15 mouse cellular contexts compared by ENCODE assay signal in genomic region chr11:62070206-62070605, GRCm38 (mm10).
DNase-seq lines count a peak whose midpoint lies in the region; ATAC-seq and TF ChIP-seq lines count a peak whose summit lies in the region.
"Had no signal": no experiment of that assay in that cellular context is flagged by ENCODE, and none has a peak within 500 bp of the region (broad histone marks: within the 10 kb centered on the region; RNA-seq: fewer than 3 reads in every experiment).

No protein-coding gene starts in this region.

- ATAC-seq in hindbrain, postnatal 0 days: no peak
- no peak for ATAC-seq in hindbrain, embryonic 13.5 days (ENCODE audit: low FRiP score)
- ATAC-seq in stomach, postnatal 0 days (ENCODE audit: low FRiP score, low TSS enrichment): no peak
- ATAC-seq: forebrain, embryonic 14.5 days had no signal

- no peak for TF ChIP-seq POLR2A in cortical plate, adult 2 months (IDR thresholded peaks at IDR 0.05; ENCODE audit: extremely low read depth, insufficient read depth, low read length)

- WGBS in hindbrain, postnatal 0 days: 74% methylated on average over 7 of the region's 7 CpGs
- WGBS in hindbrain, embryonic 13.5 days: 83% methylated on average over 7 of the region's 7 CpGs
- WGBS in stomach, postnatal 0 days: 82% methylated on average over 7 of the region's 7 CpGs

- DNase-seq in hindbrain, postnatal 0 days (ENCODE audit: low spot score): no peak
- DNase-seq in Muller cell, postnatal 12 days (ENCODE audit: inconsistent ontology term): peak; percentile 61
- DNase-seq in brain, adult 2 months (ENCODE audit: low read depth, low spot score): peak; percentile 92
- DNase-seq in embryo, embryonic 10 days (ENCODE audit: low spot score): no peak
- no peak for DNase-seq in stomach, postnatal 0 days (ENCODE audit: low spot score)
- DNase-seq in heart, adult 9 months (ENCODE audit: low spot score in 2 of 2): no peak
- DNase-seq: gastrocnemius, postnatal 14 days; left cerebral cortex, postnatal 4 days had no signal

- no peak overlapping the region for H3K4me3 ChIP-seq in hindbrain, postnatal 0 days (ENCODE audit: low read length)
- no peak overlapping the region for H3K4me3 ChIP-seq in hindbrain, embryonic 13.5 days
- no peak overlapping the region for H3K4me3 ChIP-seq in cortical plate, adult 2 months (ENCODE audit: insufficient read depth, low read length)
- H3K4me3 ChIP-seq in stomach, postnatal 0 days (ENCODE audit: low read depth, low read length): no peak overlapping the region
- H3K4me3 ChIP-seq: embryonic facial prominence, embryonic 13.5 days; megakaryocyte, embryonic 14.5 days; stomach, embryonic 15.5 days had no signal

- TF ChIP-seq EP300 in stomach, postnatal 0 days (optimal IDR thresholded peaks at IDR 0.05): no peak

- no peaks in the 10 kb centered on the region for H3K9me3 ChIP-seq in hindbrain, postnatal 0 days (ENCODE audit: low read length)
- no peaks in the 10 kb centered on the region for H3K9me3 ChIP-seq in hindbrain, embryonic 13.5 days
- H3K9me3 ChIP-seq in stomach, postnatal 0 days (ENCODE audit: control insufficient read depth, low read length): no peaks in the 10 kb centered on the region
- H3K9me3 ChIP-seq: embryonic facial prominence, embryonic 13.5 days; megakaryocyte, embryonic 14.5 days; stomach, embryonic 15.5 days had no signal

- no peaks in the 10 kb centered on the region for H3K4me1 ChIP-seq in hindbrain, postnatal 0 days (ENCODE audit: insufficient read depth, low read length)
- 0 out of 2 replicates have a peak, but pooled peaks cover 7% of the 10 kb centered on the region for H3K4me1 ChIP-seq in hindbrain, embryonic 13.5 days (replicated peaks)
- H3K4me1 ChIP-seq in cortical plate, adult 2 months (ENCODE audit: control insufficient read depth, insufficient read depth, low read length): peaks cover 3% of the 10 kb centered on the region; the same call in 1 of the 2 replicates
- H3K4me1 ChIP-seq in stomach, postnatal 0 days (replicated peaks; ENCODE audit: control insufficient read depth, insufficient read depth): no peaks in the 10 kb centered on the region
- H3K4me1 ChIP-seq: stomach, embryonic 15.5 days had no signal

- no peaks in the 10 kb centered on the region for H3K27me3 ChIP-seq in hindbrain, postnatal 0 days (ENCODE audit: insufficient read depth, low read length)
- no peaks in the 10 kb centered on the region for H3K27me3 ChIP-seq in hindbrain, embryonic 13.5 days
- no peaks in the 10 kb centered on the region for H3K27me3 ChIP-seq in stomach, postnatal 0 days (ENCODE audit: control insufficient read depth, insufficient read depth, low read length)
- H3K27me3 ChIP-seq: embryonic facial prominence, embryonic 13.5 days; megakaryocyte, embryonic 14.5 days; stomach, embryonic 15.5 days had no signal

- H3K4me2 ChIP-seq in hindbrain, postnatal 0 days (ENCODE audit: low read depth, low read length): no peak overlapping the region
- no peak overlapping the region for H3K4me2 ChIP-seq in hindbrain, embryonic 13.5 days
- H3K4me2 ChIP-seq in stomach, postnatal 0 days (replicated peaks; ENCODE audit: low read depth): no peak overlapping the region
- H3K4me2 ChIP-seq: embryonic facial prominence, embryonic 13.5 days; stomach, embryonic 15.5 days had no signal

- no peak for TF ChIP-seq CTCF in hindbrain, postnatal 0 days (IDR thresholded peaks at IDR 0.05; ENCODE audit: low read depth)
- TF ChIP-seq CTCF in cortical plate, adult 2 months (IDR thresholded peaks at IDR 0.05; ENCODE audit: extremely low read depth, insufficient read depth, low read length): no peak
- TF ChIP-seq CTCF in stomach, postnatal 0 days (IDR thresholded peaks at IDR 0.05; ENCODE audit: low read depth): no peak

- H3K27ac ChIP-seq in hindbrain, postnatal 0 days: peak overlapping the region; percentile 54; the same call in 1 of the 2 replicates
- H3K27ac ChIP-seq in hindbrain, embryonic 13.5 days: no peak overlapping the region
- 0 out of 2 replicates have a peak overlapping the region, but pooled peaks have one; percentile 44 for H3K27ac ChIP-seq in cortical plate, adult 2 months (ENCODE audit: insufficient read depth, low read length)
- H3K27ac ChIP-seq in stomach, postnatal 0 days (replicated peaks): no peak overlapping the region
- H3K27ac ChIP-seq: embryonic facial prominence, embryonic 13.5 days; liver, embryonic 14.5 days; stomach, embryonic 15.5 days had no signal

- no peaks in the 10 kb centered on the region for H3K36me3 ChIP-seq in hindbrain, postnatal 0 days (ENCODE audit: insufficient read depth, low read length)
- no peaks in the 10 kb centered on the region for H3K36me3 ChIP-seq in hindbrain, embryonic 13.5 days
- H3K36me3 ChIP-seq in stomach, postnatal 0 days (ENCODE audit: control insufficient read depth, insufficient read depth, low read length): no peaks in the 10 kb centered on the region
- H3K36me3 ChIP-seq: embryonic facial prominence, embryonic 13.5 days; stomach, embryonic 15.5 days had no signal

- no peak overlapping the region for H3K9ac ChIP-seq in hindbrain, postnatal 0 days (replicated peaks; ENCODE audit: low read length)
- no peak overlapping the region for H3K9ac ChIP-seq in hindbrain, embryonic 13.5 days
- no peak overlapping the region for H3K9ac ChIP-seq in stomach, postnatal 0 days (ENCODE audit: low read length)
- H3K9ac ChIP-seq: embryonic facial prominence, embryonic 13.5 days; liver, embryonic 14.5 days; stomach, embryonic 15.5 days had no signal

Comparison
In these comparisons a context has a peak if more than half of its experiments do, and no peak if none do; other contexts are left out.
1. H3K27ac ChIP-seq: peak in hindbrain, postnatal 0 days (single experiment) and cortical plate, adult 2 months (single experiment); none in hindbrain, embryonic 13.5 days (single experiment) and stomach, postnatal 0 days (single experiment).
2. DNase-seq: peak in Muller cell, postnatal 12 days (single experiment) and brain, adult 2 months (single experiment); none in hindbrain, postnatal 0 days (single experiment), embryo, embryonic 10 days (single experiment), stomach, postnatal 0 days (single experiment) and heart, adult 9 months (0 of 2).